In genomic region chr9:71812402-71812801, GRCm38 (mm10) we compare ENCODE assay signal across 16 mouse cellular contexts. TPM values are rescaled to one million over a fixed set of nuclear protein-coding genes. Genes with fewer than 3 reads are reported as not detected.
DNase-seq lines count a peak whose midpoint lies in the region; ATAC-seq and TF ChIP-seq lines count a peak whose summit lies in the region.
"Had no signal": no experiment of that assay in that cellular context is flagged by ENCODE, and none has a peak within 500 bp of the region (broad histone marks: within the 10 kb centered on the region; RNA-seq: fewer than 3 reads in every experiment).

No protein-coding gene starts in this region.

- H3K9me3 ChIP-seq in embryonic facial prominence, embryonic 14.5 days (ENCODE audit: control insufficient read depth, low read length): no peaks in the 10 kb centered on the region
- H3K9me3 ChIP-seq in embryonic facial prominence, embryonic 10.5 days: no peaks in the 10 kb centered on the region
- no peaks in the 10 kb centered on the region for H3K9me3 ChIP-seq in midbrain, postnatal 0 days (ENCODE audit: low read length)
- H3K9me3 ChIP-seq in midbrain, embryonic 15.5 days: no peaks in the 10 kb centered on the region
- H3K9me3 ChIP-seq: limb, embryonic 10.5 days had no signal

- no peak overlapping the region for H3K9ac ChIP-seq in embryonic facial prominence, embryonic 14.5 days (ENCODE audit: low read depth, low read length)
- no peak overlapping the region for H3K9ac ChIP-seq in midbrain, postnatal 0 days (replicated peaks; ENCODE audit: low read length, poor library complexity, severe bottlenecking)
- H3K9ac ChIP-seq in midbrain, embryonic 15.5 days: no peak overlapping the region

- peak; percentile 43 for TF ChIP-seq CTCF in midbrain, postnatal 0 days (IDR thresholded peaks at IDR 0.05)

- no peak overlapping the region for H3K4me2 ChIP-seq in embryonic facial prominence, embryonic 14.5 days (ENCODE audit: low read depth, low read length)
- no peak overlapping the region for H3K4me2 ChIP-seq in midbrain, postnatal 0 days (ENCODE audit: low read depth, low read length, poor library complexity, severe bottlenecking)
- no peak overlapping the region for H3K4me2 ChIP-seq in midbrain, embryonic 15.5 days

- H3K27ac ChIP-seq in embryonic facial prominence, embryonic 14.5 days (replicated peaks; ENCODE audit: low read depth, low read length): no peak overlapping the region
- H3K27ac ChIP-seq in embryonic facial prominence, embryonic 10.5 days (replicated peaks): no peak overlapping the region
- H3K27ac ChIP-seq in midbrain, postnatal 0 days (ENCODE audit: low read depth, low read length): no peak overlapping the region
- no peak overlapping the region for H3K27ac ChIP-seq in midbrain, embryonic 15.5 days
- H3K27ac ChIP-seq: limb, embryonic 10.5 days; macrophage had no signal

- H3K4me3 ChIP-seq in embryonic facial prominence, embryonic 14.5 days (ENCODE audit: low read depth, low read length): no peak overlapping the region
- H3K4me3 ChIP-seq in embryonic facial prominence, embryonic 10.5 days: no peak overlapping the region
- no peak overlapping the region for H3K4me3 ChIP-seq in midbrain, postnatal 0 days (ENCODE audit: low read depth, low read length)
- no peak overlapping the region for H3K4me3 ChIP-seq in midbrain, embryonic 15.5 days
- H3K4me3 ChIP-seq: limb, embryonic 10.5 days had no signal

- peak; percentile 31; the same call in 1 of the 2 replicates for ATAC-seq in embryonic facial prominence, embryonic 14.5 days (ENCODE audit: low read depth)
- no peak for ATAC-seq in midbrain, postnatal 0 days (ENCODE audit: low FRiP score)
- no peak for ATAC-seq in midbrain, embryonic 15.5 days (replicated peaks)
- ATAC-seq: intestine, embryonic 16.5 days had no signal

- WGBS in embryonic facial prominence, embryonic 14.5 days: 50% methylated on average over 4 of the region's 4 CpGs
- 48% methylated on average over 4 of the region's 4 CpGs for WGBS in embryonic facial prominence, embryonic 10.5 days
- WGBS in midbrain, postnatal 0 days: 35% methylated on average over 4 of the region's 4 CpGs
- WGBS in midbrain, embryonic 15.5 days: 33% methylated on average over 4 of the region's 4 CpGs

- DNase-seq in embryonic facial prominence, embryonic 14.5 days (ENCODE audit: low spot score): peak; percentile 16
- DNase-seq in embryonic facial prominence, embryonic 10.5 days (ENCODE audit: low spot score): no peak
- DNase-seq in kidney, postnatal 10 days: peak; percentile 39
- DNase-seq in kidney, adult 8-10 months: no peak
- DNase-seq in midbrain, postnatal 0 days (ENCODE audit: low spot score): no peak
- DNase-seq in B cell, adult 2 months: no peak
- no peak for DNase-seq in urinary bladder, adult 18-20 months (ENCODE audit: low spot score in 2 of 2)
- DNase-seq: adrenal gland, adult 2 months; cerebellum, postnatal 25 days; heart, adult 11 months; right cerebral cortex, postnatal 25 days; thymus, adult 2 months had no signal

- H3K27me3 ChIP-seq in embryonic facial prominence, embryonic 14.5 days (replicated peaks; ENCODE audit: control insufficient read depth, insufficient read depth, low read length): no peaks in the 10 kb centered on the region
- no peaks in the 10 kb centered on the region; the same call in 1 of the 2 replicates for H3K27me3 ChIP-seq in embryonic facial prominence, embryonic 10.5 days (replicated peaks; ENCODE audit: low read depth, poor library complexity, severe bottlenecking)
- H3K27me3 ChIP-seq in midbrain, postnatal 0 days (ENCODE audit: insufficient read depth, low read length): no peaks in the 10 kb centered on the region
- H3K27me3 ChIP-seq in midbrain, embryonic 15.5 days (replicated peaks): no peaks in the 10 kb centered on the region

- H3K4me1 ChIP-seq in embryonic facial prominence, embryonic 14.5 days (ENCODE audit: control insufficient read depth, insufficient read depth, low read length): 0 out of 2 replicates have a peak, but pooled peaks cover 10% of the 10 kb centered on the region
- H3K4me1 ChIP-seq in embryonic facial prominence, embryonic 10.5 days: peaks cover 36% of the 10 kb centered on the region
- no peaks in the 10 kb centered on the region for H3K4me1 ChIP-seq in midbrain, postnatal 0 days (ENCODE audit: insufficient read depth, low read length)
- no peaks in the 10 kb centered on the region for H3K4me1 ChIP-seq in midbrain, embryonic 15.5 days

- H3K36me3 ChIP-seq in embryonic facial prominence, embryonic 14.5 days (ENCODE audit: control insufficient read depth, insufficient read depth, low read length): no peaks in the 10 kb centered on the region
- H3K36me3 ChIP-seq in embryonic facial prominence, embryonic 10.5 days (replicated peaks): no peaks in the 10 kb centered on the region
- no peaks in the 10 kb centered on the region for H3K36me3 ChIP-seq in midbrain, postnatal 0 days (ENCODE audit: insufficient read depth, low read length)
- no peaks in the 10 kb centered on the region for H3K36me3 ChIP-seq in midbrain, embryonic 15.5 days (replicated peaks)
- H3K36me3 ChIP-seq: limb, embryonic 10.5 days had no signal

RNA-seq across cellular contexts. Expression of gene Cgnl1, which starts 41.0 kb away (rescaled TPM):
- polyA plus RNA-seq in embryonic facial prominence, embryonic 14.5 days (2014; fragmentation: Nextera tagmentation; extraction: Ambion mirVana): 11.7 and 12.6 TPM in 2 replicates
- polyA plus RNA-seq in embryonic facial prominence, embryonic 10.5 days (2016; fragmentation: Nextera tagmentation; extraction: Ambion mirVana): 10.8 and 11.1 TPM in 2 replicates
- 5.7 and 11.2 TPM in 2 replicates for total RNA-seq in midbrain, postnatal 0 days (2014; rRNA removed)
- 4.6 and 4.9 TPM in 2 replicates for polyA plus RNA-seq in midbrain, postnatal 0 days (2015; fragmentation: Nextera tagmentation; extraction: Ambion mirVana)
- 5.9 and 6.2 TPM in 2 replicates for polyA plus RNA-seq in midbrain, embryonic 15.5 days (2015; fragmentation: Nextera tagmentation; extraction: Ambion mirVana)

Comparison
In these comparisons a context has a peak if more than half of its experiments do, and no peak if none do; other contexts are left out.
1. DNase-seq: peak in embryonic facial prominence, embryonic 14.5 days (single experiment) and kidney, postnatal 10 days (single experiment); none in embryonic facial prominence, embryonic 10.5 days (single experiment), kidney, adult 8-10 months (0 of 2), midbrain, postnatal 0 days (single experiment), B cell, adult 2 months (0 of 2) and urinary bladder, adult 18-20 months (0 of 2).